Mouse (Mus musculus): Measurements from ENCODE around the gene Gng12. TPM values are rescaled to one million over a fixed set of nuclear protein-coding genes. Genes with fewer than 3 reads are reported as not detected.

Gng12 gene
- polyA plus RNA-seq, 1 experiment from 2014 or later: 51.5 TPM

GRCm38 (mm10) chr6:66922501-66922900, 26.3 kb downstream of the Gng12 start:
- no peak overlapping the region for H3K4me2 ChIP-seq
- no peak overlapping the region for H3K27ac ChIP-seq (ENCODE audit: low read depth, low read length)
- DNase-seq (ENCODE audit: low spot score): no peak
- H3K4me1 ChIP-seq (replicated peaks; ENCODE audit: control insufficient read depth, insufficient read depth, low read length): no peaks in the 10 kb centered on the region
- ATAC-seq (replicated peaks; ENCODE audit: low FRiP score): no peak
- H3K9ac ChIP-seq (ENCODE audit: low read depth, low read length): no peak overlapping the region
- H3K27me3 ChIP-seq (replicated peaks; ENCODE audit: control insufficient read depth, insufficient read depth, low read length): no peaks in the 10 kb centered on the region
- no peak overlapping the region for H3K4me3 ChIP-seq (ENCODE audit: low read depth, low read length)
- H3K9me3 ChIP-seq (ENCODE audit: control insufficient read depth, low read length): no peaks in the 10 kb centered on the region
- H3K36me3 ChIP-seq (ENCODE audit: control insufficient read depth, insufficient read depth, low read length): no peaks in the 10 kb centered on the region
- WGBS: 94% methylated on average over 7 of the region's 7 CpGs

GRCm38 (mm10) chr6:66923851-66924250, 27.7 kb downstream of the Gng12 start:
- WGBS: 85% methylated on average over 4 of the region's 4 CpGs
- no peak for ATAC-seq (replicated peaks; ENCODE audit: low FRiP score)
- no peak overlapping the region for H3K9ac ChIP-seq (ENCODE audit: low read depth, low read length)
- no peak overlapping the region for H3K4me3 ChIP-seq (ENCODE audit: low read depth, low read length)
- no peak overlapping the region for H3K27ac ChIP-seq (ENCODE audit: low read depth, low read length)
- H3K27me3 ChIP-seq (replicated peaks; ENCODE audit: control insufficient read depth, insufficient read depth, low read length): no peaks in the 10 kb centered on the region
- H3K36me3 ChIP-seq (ENCODE audit: control insufficient read depth, insufficient read depth, low read length): no peaks in the 10 kb centered on the region
- H3K4me1 ChIP-seq (replicated peaks; ENCODE audit: control insufficient read depth, insufficient read depth, low read length): no peaks in the 10 kb centered on the region
- H3K9me3 ChIP-seq (ENCODE audit: control insufficient read depth, low read length): no peaks in the 10 kb centered on the region
- no peak overlapping the region for H3K4me2 ChIP-seq
- DNase-seq (ENCODE audit: low spot score): no peak

- no peaks in the 10 kb centered on the region for H3K27me3 ChIP-seq (replicated peaks; ENCODE audit: control insufficient read depth, insufficient read depth, low read length)
- DNase-seq (ENCODE audit: low spot score): no peak
- H3K9ac ChIP-seq (ENCODE audit: low read depth, low read length): no peak overlapping the region
- no peak overlapping the region for H3K4me3 ChIP-seq (ENCODE audit: low read depth, low read length)
- no peaks in the 10 kb centered on the region for H3K36me3 ChIP-seq (ENCODE audit: control insufficient read depth, insufficient read depth, low read length)
- no peak for ATAC-seq (replicated peaks; ENCODE audit: low FRiP score)
- no peaks in the 10 kb centered on the region for H3K9me3 ChIP-seq (ENCODE audit: control insufficient read depth, low read length)
- H3K4me2 ChIP-seq: no peak overlapping the region
- peaks cover under 1% of the 10 kb centered on the region for H3K4me1 ChIP-seq (replicated peaks; ENCODE audit: control insufficient read depth, insufficient read depth, low read length)
- WGBS: 80% methylated on average over 7 of the region's 7 CpGs
- H3K27ac ChIP-seq (ENCODE audit: low read depth, low read length): no peak overlapping the region
Observed at GRCm38 (mm10) chr6:66924315-66924965, 28.2 kb downstream of the Gng12 start.

- Histone ChIP-seq H3K4me1 (replicated peaks; ENCODE audit: control insufficient read depth, insufficient read depth, low read length) (peaks cover 9% of the 10 kb centered on the region), H3K36me3 (ENCODE audit: control insufficient read depth, insufficient read depth, low read length) (no peaks in the 10 kb centered on the region), H3K4me2 (no peak overlapping the region), H3K9ac (ENCODE audit: low read depth, low read length) (no peak overlapping the region), H3K27me3 (replicated peaks; ENCODE audit: control insufficient read depth, insufficient read depth, low read length) (no peaks in the 10 kb centered on the region), H3K27ac (ENCODE audit: low read depth, low read length) (no peak overlapping the region), H3K4me3 (ENCODE audit: low read depth, low read length) (no peak overlapping the region), H3K9me3 (ENCODE audit: control insufficient read depth, low read length) (no peaks in the 10 kb centered on the region)
- WGBS: 43% methylated on average over 4 of the region's 4 CpGs
- ATAC-seq (replicated peaks; ENCODE audit: low FRiP score) (no peak), DNase-seq (ENCODE audit: low spot score) (no peak)
Observed at GRCm38 (mm10) chr6:66926269-66926668, 30.1 kb downstream of the Gng12 start.

GRCm38 (mm10) chr6:66928972-66929645, 32.9 kb downstream of the Gng12 start:
- DNase-seq (ENCODE audit: low spot score) (no peak), ATAC-seq (replicated peaks; ENCODE audit: low FRiP score) (no peak)
- peak overlapping the region; percentile 40; the same call in 1 of the 2 replicates for H3K4me2 ChIP-seq
- no peak overlapping the region for H3K4me3 ChIP-seq (ENCODE audit: low read depth, low read length)
- H3K36me3 ChIP-seq (ENCODE audit: control insufficient read depth, insufficient read depth, low read length): no peaks in the 10 kb centered on the region
- peaks cover 9% of the 10 kb centered on the region for H3K4me1 ChIP-seq (replicated peaks; ENCODE audit: control insufficient read depth, insufficient read depth, low read length)
- H3K27ac ChIP-seq (ENCODE audit: low read depth, low read length): no peak overlapping the region
- H3K9ac ChIP-seq (ENCODE audit: low read depth, low read length): no peak overlapping the region
- no peaks in the 10 kb centered on the region for H3K9me3 ChIP-seq (ENCODE audit: control insufficient read depth, low read length)
- H3K27me3 ChIP-seq (replicated peaks; ENCODE audit: control insufficient read depth, insufficient read depth, low read length): no peaks in the 10 kb centered on the region
- WGBS: 39% methylated on average over 2 of the region's 2 CpGs

GRCm38 (mm10) chr6:66929694-66930093, 33.5 kb downstream of the Gng12 start:
- no peaks in the 10 kb centered on the region for H3K27me3 ChIP-seq (replicated peaks; ENCODE audit: control insufficient read depth, insufficient read depth, low read length)
- DNase-seq (ENCODE audit: low spot score): no peak
- 18% methylated on average over 7 of the region's 7 CpGs for WGBS
- no peaks in the 10 kb centered on the region for H3K36me3 ChIP-seq (ENCODE audit: control insufficient read depth, insufficient read depth, low read length)
- H3K9ac ChIP-seq (ENCODE audit: low read depth, low read length): no peak overlapping the region
- peak; percentile 74 for ATAC-seq (replicated peaks; ENCODE audit: low FRiP score)
- peak overlapping the region; percentile 40; the same call in 1 of the 2 replicates for H3K4me2 ChIP-seq
- H3K4me1 ChIP-seq (replicated peaks; ENCODE audit: control insufficient read depth, insufficient read depth, low read length): peaks cover 9% of the 10 kb centered on the region
- no peaks in the 10 kb centered on the region for H3K9me3 ChIP-seq (ENCODE audit: control insufficient read depth, low read length)
- no peak overlapping the region for H3K4me3 ChIP-seq (ENCODE audit: low read depth, low read length)
- no peak overlapping the region for H3K27ac ChIP-seq (ENCODE audit: low read depth, low read length)

- Histone ChIP-seq H3K9me3 (ENCODE audit: control insufficient read depth, low read length) (no peaks in the 10 kb centered on the region), H3K4me1 (replicated peaks; ENCODE audit: control insufficient read depth, insufficient read depth, low read length) (peaks cover 9% of the 10 kb centered on the region), H3K27ac (ENCODE audit: low read depth, low read length) (no peak overlapping the region), H3K4me2 (no peak overlapping the region), H3K36me3 (ENCODE audit: control insufficient read depth, insufficient read depth, low read length) (no peaks in the 10 kb centered on the region), H3K27me3 (replicated peaks; ENCODE audit: control insufficient read depth, insufficient read depth, low read length) (no peaks in the 10 kb centered on the region), H3K9ac (ENCODE audit: low read depth, low read length) (no peak overlapping the region), H3K4me3 (ENCODE audit: low read depth, low read length) (no peak overlapping the region)
- ATAC-seq (replicated peaks; ENCODE audit: low FRiP score) (no peak), DNase-seq (ENCODE audit: low spot score) (no peak)
- WGBS: 79% methylated on average over 4 of the region's 4 CpGs
Observed at GRCm38 (mm10) chr6:66932206-66932819, 36.1 kb downstream of the Gng12 start.

- H3K9me3 ChIP-seq (ENCODE audit: control insufficient read depth, low read length): no peaks in the 10 kb centered on the region
- peaks cover 25% of the 10 kb centered on the region for H3K4me1 ChIP-seq (replicated peaks; ENCODE audit: control insufficient read depth, insufficient read depth, low read length)
- no peak overlapping the region for H3K4me2 ChIP-seq
- ATAC-seq (replicated peaks; ENCODE audit: low FRiP score) (no peak), DNase-seq (ENCODE audit: low spot score) (no peak)
- H3K36me3 ChIP-seq (ENCODE audit: control insufficient read depth, insufficient read depth, low read length): no peaks in the 10 kb centered on the region
- H3K4me3 ChIP-seq (ENCODE audit: low read depth, low read length): no peak overlapping the region
- H3K27me3 ChIP-seq (replicated peaks; ENCODE audit: control insufficient read depth, insufficient read depth, low read length): no peaks in the 10 kb centered on the region
- WGBS: 74% methylated on average over 7 of the region's 7 CpGs
- no peak overlapping the region for H3K27ac ChIP-seq (ENCODE audit: low read depth, low read length)
- H3K9ac ChIP-seq (ENCODE audit: low read depth, low read length): no peak overlapping the region
Observed at GRCm38 (mm10) chr6:66940656-66941235, 44.5 kb downstream of the Gng12 start.
